Mouse (Mus musculus) CH12.LX (cell line): ENCODE results near the gene Svs5.

ENCODE experiments used
- CTCF ChIP-seq, 2 experiments: IDR thresholded peaks in 1 of 2; conservative IDR thresholded peaks in 1 of 2; 2 replicates each; pipeline ENCODE4 v1.5.1; 2011 to 2012; ENCODE audit warnings: low read depth in 2 of 2, low read length in 2 of 2, improper control_type of control experiment in 1 of 2, inconsistent platforms in 1 of 2, mild to moderate bottlenecking in 1 of 2, moderate library complexity in 1 of 2
- EP300 ChIP-seq: IDR thresholded peaks from 2 replicates; pipeline ENCODE4 v1.6.1; 2011; ENCODE audit warnings: low read length, improper control_type of control experiment
- JUND ChIP-seq: conservative IDR thresholded peaks from 2 replicates; pipeline ENCODE4 v1.6.1; 2011; ENCODE audit warnings: low read depth, low read length, improper control_type of control experiment
- MAZ ChIP-seq: IDR thresholded peaks from 2 replicates; pipeline ENCODE4 v1.6.1; 2012; ENCODE audit warnings: low read depth, mild to moderate bottlenecking, inconsistent platforms, low read length, improper control_type of control experiment, moderate library complexity
- NELFE ChIP-seq: IDR thresholded peaks from 2 replicates; pipeline ENCODE4 v1.6.1; 2011; ENCODE audit warnings: low read depth, low read length, improper control_type of control experiment
- POLR2A ChIP-seq: IDR thresholded peaks from 2 replicates; pipeline ENCODE4 v1.6.1; 2011; ENCODE audit warnings: low read depth, mild to moderate bottlenecking, improper control_type of control experiment, low read length
- RAD21 ChIP-seq: IDR thresholded peaks from 2 replicates; pipeline ENCODE4 v1.6.1; 2011; ENCODE audit warnings: low read depth, mild to moderate bottlenecking, low read length, improper control_type of control experiment, moderate library complexity
- SMC3 ChIP-seq: IDR thresholded peaks from 2 replicates; pipeline ENCODE4 v1.6.1; 2011; ENCODE audit warnings: low read depth, low read length, improper control_type of control experiment
- ZC3H11A ChIP-seq: IDR thresholded peaks from 2 replicates; pipeline ENCODE4 v1.6.1; 2012; ENCODE audit warnings: low read depth, mild to moderate bottlenecking, inconsistent platforms, low read length, improper control_type of control experiment

GRCm38 (mm10) chr2:164360974-164361657, 28.6 kb downstream of the Svs5 start:
- TF ChIP-seq JUND, result no peak
- TF ChIP-seq CTCF (conservative IDR thresholded peaks at IDR 0.05 in 1 of 2, IDR thresholded peaks at IDR 0.05 in 1 of 2; ENCODE audit: low read depth in 2 of 2, low read length in 2 of 2), result no peak
- no peak for TF ChIP-seq EP300
- TF ChIP-seq MAZ, result no peak
- no peak for TF ChIP-seq POLR2A
- no peak for TF ChIP-seq NELFE
- TF ChIP-seq RAD21, result no peak
- no peak for TF ChIP-seq ZC3H11A
- no peak for TF ChIP-seq SMC3
